Comparison of ENCODE assay signal across 11 mouse cellular contexts in genomic region chr2:103607926-103608325, GRCm38 (mm10). TPM values are rescaled to one million over a fixed set of nuclear protein-coding genes. Genes with fewer than 3 reads are reported as not detected.
DNase-seq lines count a peak whose midpoint lies in the region; ATAC-seq lines count a peak whose summit lies in the region.
"Had no signal": no experiment of that assay in that cellular context is flagged by ENCODE, and none has a peak within 500 bp of the region (broad histone marks: within the 10 kb centered on the region; RNA-seq: fewer than 3 reads in every experiment).

No protein-coding gene starts in this region.

- H3K9ac ChIP-seq in heart, embryonic 12.5 days = no peak overlapping the region
- H3K9ac ChIP-seq in heart, embryonic 16.5 days (ENCODE audit: low read length) = no peak overlapping the region

- no peak for DNase-seq in heart, adult 8-10 months (ENCODE audit: low spot score)
- peak; percentile 26 for DNase-seq in cerebellum, adult 11 months
- DNase-seq in lung, postnatal 4 days = peak; percentile 76
- no peak for DNase-seq in gastrocnemius, postnatal 10 days
- no peak for DNase-seq in layer of hippocampus, postnatal 36 days
- no peak for DNase-seq in urinary bladder, postnatal 25 days (ENCODE audit: low spot score)

- WGBS in heart, embryonic 12.5 days = 60% methylated on average over 10 of the region's 10 CpGs
- WGBS in heart, embryonic 16.5 days = 38% methylated on average over 10 of the region's 10 CpGs

- no peaks in the 10 kb centered on the region for H3K27me3 ChIP-seq in heart, embryonic 12.5 days (replicated peaks)
- no peaks in the 10 kb centered on the region for H3K27me3 ChIP-seq in heart, embryonic 16.5 days (ENCODE audit: control insufficient read depth, insufficient read depth, low read length)

- no peaks in the 10 kb centered on the region for H3K36me3 ChIP-seq in heart, embryonic 12.5 days
- H3K36me3 ChIP-seq in heart, embryonic 16.5 days (ENCODE audit: control insufficient read depth, insufficient read depth) = no peaks in the 10 kb centered on the region

- H3K9me3 ChIP-seq in heart, embryonic 12.5 days (replicated peaks) = no peaks in the 10 kb centered on the region
- H3K9me3 ChIP-seq in heart, embryonic 16.5 days (replicated peaks; ENCODE audit: control insufficient read depth, low read length) = no peaks in the 10 kb centered on the region

- H3K4me2 ChIP-seq in heart, embryonic 12.5 days = no peak overlapping the region
- no peak overlapping the region for H3K4me2 ChIP-seq in heart, embryonic 16.5 days (ENCODE audit: low read depth, low read length)

- no peak overlapping the region for H3K4me3 ChIP-seq in heart, embryonic 12.5 days
- H3K4me3 ChIP-seq in heart, embryonic 16.5 days (ENCODE audit: low read length) = no peak overlapping the region

- H3K27ac ChIP-seq in heart, embryonic 12.5 days (ENCODE audit: poor library complexity, severe bottlenecking) = peak overlapping the region; percentile 60
- peak overlapping the region; percentile 17; the same call in 1 of the 2 replicates for H3K27ac ChIP-seq in heart, embryonic 16.5 days (ENCODE audit: low read length)
- H3K27ac ChIP-seq: kidney, postnatal 0 days; macrophage had no signal

- no peak for ATAC-seq in heart, embryonic 12.5 days (ENCODE audit: insufficient number of reproducible peaks, low FRiP score)
- ATAC-seq in heart, embryonic 16.5 days (replicated peaks; ENCODE audit: extremely low read depth, insufficient read depth, low FRiP score) = peak; percentile 70
- ATAC-seq: forebrain, embryonic 16.5 days had no signal

- peaks cover 62% of the 10 kb centered on the region for H3K4me1 ChIP-seq in heart, embryonic 12.5 days (replicated peaks)
- peaks cover 56% of the 10 kb centered on the region for H3K4me1 ChIP-seq in heart, embryonic 16.5 days (ENCODE audit: control insufficient read depth, insufficient read depth, low read length)

RNA-seq across cellular contexts. Expression of gene Abtb2, which starts 41.8 kb away (rescaled TPM):
- 28.0 and 29.5 TPM in 2 replicates for polyA plus RNA-seq in heart, embryonic 12.5 days (2016; fragmentation: Nextera tagmentation; extraction: Ambion mirVana)
- total RNA-seq in heart, adult 8-10 months (2022) = 10 to 100 TPM; 22.9 to 27.5 (median 24.8) TPM
- polyA plus RNA-seq in heart, embryonic 16.5 days (2015; fragmentation: Nextera tagmentation; extraction: Ambion mirVana) = 19.9 and 23.2 TPM in 2 replicates
- total RNA-seq in gastrocnemius, postnatal 10 days (2021) = 10 to 100 TPM; 11.0 to 13.6 TPM
- 10 to 100 TPM; 11.8 to 12.0 TPM for total RNA-seq in layer of hippocampus, postnatal 36 days (2021)

Comparison
In these comparisons a context has a peak if more than half of its experiments do, and no peak if none do; other contexts are left out.
1. DNase-seq: peak in cerebellum, adult 11 months (single experiment) and lung, postnatal 4 days (2 of 2); none in heart, adult 8-10 months (single experiment), gastrocnemius, postnatal 10 days (single experiment), layer of hippocampus, postnatal 36 days (0 of 2) and urinary bladder, postnatal 25 days (single experiment).